Mouse (Mus musculus): Measurements from ENCODE around the gene Fam167b. TPM values are rescaled to one million over a fixed set of nuclear protein-coding genes. Genes with fewer than 3 reads are reported as not detected.

Gene Fam167b
- polyA plus RNA-seq, 1 experiment from 2014 or later = 5.1 TPM

GRCm38 (mm10) chr4:129573093-129573370 is 5.3 kb downstream of the Fam167b start:
- Histone ChIP-seq H3K9ac (ENCODE audit: low read length) (no peak overlapping the region), H3K4me2 (ENCODE audit: low read depth, low read length) (peak overlapping the region; percentile 26), H3K27ac (ENCODE audit: low read length) (peak overlapping the region; percentile 2; the same call in 1 of the 2 replicates), H3K4me1 (ENCODE audit: control insufficient read depth, insufficient read depth, low read length) (peaks cover 9% of the 10 kb centered on the region), H3K9me3 (replicated peaks; ENCODE audit: control insufficient read depth, low read length) (no peaks in the 10 kb centered on the region), H3K36me3 (ENCODE audit: control insufficient read depth, insufficient read depth) (no peaks in the 10 kb centered on the region), H3K27me3 (ENCODE audit: control insufficient read depth, insufficient read depth, low read length) (no peaks in the 10 kb centered on the region), H3K4me3 (ENCODE audit: low read length) (peak overlapping the region; percentile 0; the same call in 1 of the 2 replicates)
- ATAC-seq (replicated peaks; ENCODE audit: extremely low read depth, insufficient read depth, low FRiP score) = no peak
- 97% methylated on average over 4 of the region's 4 CpGs for WGBS

DNA sequence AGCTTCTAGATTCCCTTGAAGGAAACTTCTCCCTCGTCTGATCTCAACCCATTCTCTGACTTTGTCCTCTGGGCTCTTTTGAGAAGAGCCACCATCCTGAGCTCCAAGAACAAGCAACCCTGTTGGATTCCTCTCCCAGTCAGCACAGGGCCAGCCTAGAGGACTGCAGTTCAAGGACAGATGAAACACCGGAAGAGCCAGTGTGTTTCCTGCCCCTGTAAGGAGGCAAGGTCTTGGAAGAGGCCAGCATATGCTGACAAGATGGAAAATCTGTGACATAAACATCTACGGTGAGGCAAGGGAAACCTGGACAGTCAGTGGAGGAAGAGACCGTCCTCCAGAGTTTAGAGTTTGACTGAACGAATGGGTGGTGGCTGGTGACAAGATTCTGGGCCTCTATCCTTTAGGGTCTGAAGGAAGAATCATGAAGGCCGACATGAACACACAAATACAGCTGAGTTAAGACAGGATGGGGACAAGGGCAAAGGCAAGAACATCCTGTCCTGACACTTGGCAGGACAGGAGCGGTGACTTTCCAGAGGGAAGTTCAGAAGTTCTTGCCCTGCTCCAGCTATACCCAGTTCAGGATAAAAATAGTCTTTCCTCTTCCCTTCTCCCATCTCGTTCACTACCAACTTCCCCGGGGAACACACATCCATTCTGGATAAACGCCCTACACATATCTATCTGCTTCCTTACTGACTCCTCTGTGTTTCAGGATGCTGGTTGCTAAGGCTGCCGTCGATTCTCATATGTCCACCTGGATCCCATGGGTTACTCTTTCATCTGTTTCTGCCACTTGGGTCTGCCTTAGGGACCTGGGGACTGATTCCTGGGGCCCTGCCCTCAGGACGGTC is 5.9 kb downstream of the Fam167b start:
- Histone ChIP-seq H3K4me2 (ENCODE audit: low read depth, low read length) (peak overlapping the region; percentile 7; the same call in 1 of the 2 replicates), H3K4me1 (ENCODE audit: control insufficient read depth, insufficient read depth, low read length) (peaks cover 9% of the 10 kb centered on the region), H3K9ac (ENCODE audit: low read length) (no peak overlapping the region), H3K9me3 (replicated peaks; ENCODE audit: control insufficient read depth, low read length) (no peaks in the 10 kb centered on the region), H3K4me3 (ENCODE audit: low read length) (no peak overlapping the region), H3K27ac (ENCODE audit: low read length) (peak overlapping the region; percentile 2), H3K27me3 (ENCODE audit: control insufficient read depth, insufficient read depth, low read length) (no peaks in the 10 kb centered on the region), H3K36me3 (ENCODE audit: control insufficient read depth, insufficient read depth) (no peaks in the 10 kb centered on the region)
- ATAC-seq (replicated peaks; ENCODE audit: extremely low read depth, insufficient read depth, low FRiP score) = no peak
- WGBS = 64% methylated on average over 13 of the region's 13 CpGs

GRCm38 (mm10) chr4:129571551-129572084 is 6.7 kb downstream of the Fam167b start:
- H3K4me2 ChIP-seq (ENCODE audit: low read depth, low read length) = no peak overlapping the region
- H3K9ac ChIP-seq (ENCODE audit: low read length) = no peak overlapping the region
- no peaks in the 10 kb centered on the region for H3K36me3 ChIP-seq (ENCODE audit: control insufficient read depth, insufficient read depth)
- H3K9me3 ChIP-seq (replicated peaks; ENCODE audit: control insufficient read depth, low read length) = no peaks in the 10 kb centered on the region
- H3K27me3 ChIP-seq (ENCODE audit: control insufficient read depth, insufficient read depth, low read length) = no peaks in the 10 kb centered on the region
- H3K27ac ChIP-seq (ENCODE audit: low read length) = no peak overlapping the region
- H3K4me3 ChIP-seq (ENCODE audit: low read length) = no peak overlapping the region
- peaks cover 9% of the 10 kb centered on the region for H3K4me1 ChIP-seq (ENCODE audit: control insufficient read depth, insufficient read depth, low read length)
- 71% methylated on average over 8 of the region's 8 CpGs for WGBS
- no peak for ATAC-seq (replicated peaks; ENCODE audit: extremely low read depth, insufficient read depth, low FRiP score)

GRCm38 (mm10) chr4:129570028-129570427 is 8.3 kb downstream of the Fam167b start:
- peaks cover 4% of the 10 kb centered on the region for H3K4me1 ChIP-seq (ENCODE audit: control insufficient read depth, insufficient read depth, low read length)

GRCm38 (mm10) chr4:129568366-129568765 is 10.0 kb downstream of the Fam167b start:
- H3K4me2 ChIP-seq (ENCODE audit: low read depth, low read length) = no peak overlapping the region
- H3K9me3 ChIP-seq (replicated peaks; ENCODE audit: control insufficient read depth, low read length) = no peaks in the 10 kb centered on the region
- no peak overlapping the region for H3K27ac ChIP-seq (ENCODE audit: low read length)
- 86% methylated on average over 7 of the region's 7 CpGs for WGBS
- H3K4me3 ChIP-seq (ENCODE audit: low read length) = no peak overlapping the region
- no peak for ATAC-seq (replicated peaks; ENCODE audit: extremely low read depth, insufficient read depth, low FRiP score)
- no peaks in the 10 kb centered on the region for H3K36me3 ChIP-seq (ENCODE audit: control insufficient read depth, insufficient read depth)
- H3K9ac ChIP-seq (ENCODE audit: low read length) = no peak overlapping the region
- H3K4me1 ChIP-seq (ENCODE audit: control insufficient read depth, insufficient read depth, low read length) = 0 out of 2 replicates have a peak, but pooled peaks cover 2% of the 10 kb centered on the region
- H3K27me3 ChIP-seq (ENCODE audit: control insufficient read depth, insufficient read depth, low read length) = no peaks in the 10 kb centered on the region

More at GRCm38 (mm10) chr4:129570028-129570427, 8.3 kb downstream of the Fam167b start:
- ATAC-seq (replicated peaks; ENCODE audit: extremely low read depth, insufficient read depth, low FRiP score) = no peak
- H3K9me3 ChIP-seq (replicated peaks; ENCODE audit: control insufficient read depth, low read length) = no peaks in the 10 kb centered on the region
- no peak overlapping the region for H3K4me2 ChIP-seq (ENCODE audit: low read depth, low read length)
- H3K9ac ChIP-seq (ENCODE audit: low read length) = no peak overlapping the region
- no peak overlapping the region for H3K27ac ChIP-seq (ENCODE audit: low read length)
- no peaks in the 10 kb centered on the region for H3K27me3 ChIP-seq (ENCODE audit: control insufficient read depth, insufficient read depth, low read length)
- no peak overlapping the region for H3K4me3 ChIP-seq (ENCODE audit: low read length)
- H3K36me3 ChIP-seq (ENCODE audit: control insufficient read depth, insufficient read depth) = no peaks in the 10 kb centered on the region
- 80% methylated on average over 6 of the region's 6 CpGs for WGBS

DNA sequence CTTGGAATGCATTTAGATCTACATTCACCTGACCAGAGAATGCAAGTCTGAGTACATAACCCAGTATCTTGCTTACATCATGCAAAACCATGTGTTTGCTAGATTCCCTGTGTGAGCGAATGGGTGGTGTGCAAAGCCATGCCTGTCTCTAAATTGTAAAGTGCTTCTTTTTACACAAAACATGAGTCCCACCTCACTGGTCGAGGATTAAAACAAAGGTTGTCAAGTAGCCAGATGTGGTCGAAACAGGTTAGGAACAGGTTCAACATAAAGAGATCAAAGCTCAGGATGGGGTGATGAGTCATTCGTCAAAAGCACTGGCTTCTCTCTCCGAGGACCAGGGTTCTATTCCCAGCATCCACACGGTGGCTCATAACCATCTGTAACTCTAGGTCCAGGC is 13.2 kb downstream of the Fam167b start:
- no peaks in the 10 kb centered on the region for H3K36me3 ChIP-seq (ENCODE audit: control insufficient read depth, insufficient read depth)
- H3K9ac ChIP-seq (ENCODE audit: low read length) = no peak overlapping the region
- H3K27ac ChIP-seq (ENCODE audit: low read length) = no peak overlapping the region
- no peaks in the 10 kb centered on the region for H3K4me1 ChIP-seq (ENCODE audit: control insufficient read depth, insufficient read depth, low read length)
- no peaks in the 10 kb centered on the region for H3K27me3 ChIP-seq (ENCODE audit: control insufficient read depth, insufficient read depth, low read length)
- H3K4me2 ChIP-seq (ENCODE audit: low read depth, low read length) = no peak overlapping the region
- no peak for ATAC-seq (replicated peaks; ENCODE audit: extremely low read depth, insufficient read depth, low FRiP score)
- no peaks in the 10 kb centered on the region for H3K9me3 ChIP-seq (replicated peaks; ENCODE audit: control insufficient read depth, low read length)
- H3K4me3 ChIP-seq (ENCODE audit: low read length) = no peak overlapping the region
- 77% methylated on average over 6 of the region's 6 CpGs for whole genome bisulfite sequencing

DNA sequence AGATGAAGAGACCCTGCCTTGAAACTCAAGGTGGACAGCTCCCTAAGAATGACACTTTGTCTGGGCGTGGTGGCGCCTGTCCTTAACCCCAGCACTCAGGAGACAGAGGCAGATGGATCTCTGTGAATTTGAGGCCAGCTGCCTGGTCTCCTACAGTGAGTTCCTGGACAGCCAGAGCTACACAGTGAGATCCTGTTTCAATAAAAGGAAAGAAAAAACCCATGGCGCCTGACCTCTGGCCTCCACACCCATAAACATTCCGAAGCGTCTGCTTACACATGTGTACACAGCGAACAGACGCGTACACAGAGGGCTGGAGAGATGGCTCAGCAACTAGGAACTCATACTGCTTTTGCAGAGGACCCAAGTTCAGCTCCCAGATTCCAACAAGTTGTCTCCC is 14.6 kb downstream of the Fam167b start:
- no peak overlapping the region for H3K4me2 ChIP-seq (ENCODE audit: low read depth, low read length)
- H3K36me3 ChIP-seq (ENCODE audit: control insufficient read depth, insufficient read depth) = no peaks in the 10 kb centered on the region
- ATAC-seq (replicated peaks; ENCODE audit: extremely low read depth, insufficient read depth, low FRiP score) = no peak
- no peak overlapping the region for H3K9ac ChIP-seq (ENCODE audit: low read length)
- no peaks in the 10 kb centered on the region for H3K4me1 ChIP-seq (ENCODE audit: control insufficient read depth, insufficient read depth, low read length)
- WGBS = 68% methylated on average over 8 of the region's 8 CpGs
- H3K27me3 ChIP-seq (ENCODE audit: control insufficient read depth, insufficient read depth, low read length) = no peaks in the 10 kb centered on the region
- no peak overlapping the region for H3K4me3 ChIP-seq (ENCODE audit: low read length)
- no peaks in the 10 kb centered on the region for H3K9me3 ChIP-seq (replicated peaks; ENCODE audit: control insufficient read depth, low read length)
- no peak overlapping the region for H3K27ac ChIP-seq (ENCODE audit: low read length)

- 58% methylated on average over 5 of the region's 5 CpGs for WGBS
- H3K27me3 ChIP-seq (ENCODE audit: control insufficient read depth, insufficient read depth, low read length) = no peaks in the 10 kb centered on the region
These were observed 17.2 kb downstream of the Fam167b start for GRCm38 (mm10) chr4:129561184-129561583.

DNA sequence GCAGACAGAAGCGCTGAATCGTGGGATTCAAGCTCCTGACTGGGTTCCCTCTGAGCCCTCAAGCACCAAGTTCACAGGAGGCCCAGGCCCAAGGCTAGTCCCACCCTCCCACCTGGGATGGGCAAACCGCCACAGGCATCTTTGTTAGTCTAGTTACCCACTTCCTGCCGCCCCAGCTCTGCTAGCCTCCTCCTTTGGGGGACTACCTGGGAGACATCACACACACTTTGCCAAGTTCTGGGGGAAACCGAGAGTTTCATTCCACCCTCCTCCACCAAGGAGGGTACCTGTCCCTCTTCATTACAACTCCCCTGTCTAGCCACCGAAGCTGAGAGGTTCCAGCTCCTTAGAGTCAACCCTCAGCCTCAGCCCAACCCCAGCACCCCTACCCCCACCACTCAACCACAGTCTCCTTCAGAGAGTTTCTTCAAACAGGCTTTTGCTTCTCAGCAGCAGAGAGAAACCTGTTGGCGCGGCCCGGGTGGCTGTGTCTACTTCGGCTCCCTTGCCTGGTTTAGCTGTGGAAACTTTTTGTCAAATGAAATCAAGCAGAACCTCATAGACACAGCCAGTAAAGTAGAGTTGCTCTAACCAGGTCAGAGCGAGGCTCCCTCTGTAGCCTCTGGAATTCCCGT is 19.9 kb downstream of the Fam167b start:
- peaks cover 11% of the 10 kb centered on the region for H3K4me1 ChIP-seq (ENCODE audit: control insufficient read depth, insufficient read depth, low read length)
- no peaks in the 10 kb centered on the region for H3K27me3 ChIP-seq (ENCODE audit: control insufficient read depth, insufficient read depth, low read length)
- no peak overlapping the region for H3K4me2 ChIP-seq (ENCODE audit: low read depth, low read length)
- H3K27ac ChIP-seq (ENCODE audit: low read length) = peak overlapping the region; percentile 61
- 74% methylated on average over 12 of the region's 12 CpGs for WGBS
- H3K4me3 ChIP-seq (ENCODE audit: low read length) = peak overlapping the region; percentile 60
- peak overlapping the region; percentile 16; the same call in 1 of the 2 replicates for H3K9ac ChIP-seq (ENCODE audit: low read length)
- ATAC-seq (replicated peaks; ENCODE audit: extremely low read depth, insufficient read depth, low FRiP score) = peak; percentile 50
- no peaks in the 10 kb centered on the region for H3K9me3 ChIP-seq (replicated peaks; ENCODE audit: control insufficient read depth, low read length)
- no peaks in the 10 kb centered on the region for H3K36me3 ChIP-seq (ENCODE audit: control insufficient read depth, insufficient read depth)

More at GRCm38 (mm10) chr4:129561184-129561583, 17.2 kb downstream of the Fam167b start:
- Histone ChIP-seq H3K4me1 (ENCODE audit: control insufficient read depth, insufficient read depth, low read length) (peaks cover 6% of the 10 kb centered on the region), H3K27ac (ENCODE audit: low read length) (no peak overlapping the region), H3K9me3 (replicated peaks; ENCODE audit: control insufficient read depth, low read length) (no peaks in the 10 kb centered on the region), H3K4me2 (ENCODE audit: low read depth, low read length) (no peak overlapping the region), H3K9ac (ENCODE audit: low read length) (no peak overlapping the region), H3K4me3 (ENCODE audit: low read length) (no peak overlapping the region), H3K36me3 (ENCODE audit: control insufficient read depth, insufficient read depth) (no peaks in the 10 kb centered on the region)
- no peak for ATAC-seq (replicated peaks; ENCODE audit: extremely low read depth, insufficient read depth, low FRiP score)
